Mouse (Mus musculus): Measurements from ENCODE around the gene Pou2f3. TPM values are rescaled to one million over a fixed set of nuclear protein-coding genes. Genes with fewer than 3 reads are reported as not detected.

The Pou2f3 gene
- polyA plus RNA-seq, 1 experiment from 2014 or later = not detected

- Histone ChIP-seq H3K9ac (ENCODE audit: low read depth, low read length) (no peak overlapping the region), H3K36me3 (ENCODE audit: control insufficient read depth, insufficient read depth, low read length) (no peaks in the 10 kb centered on the region), H3K4me1 (replicated peaks; ENCODE audit: control insufficient read depth, insufficient read depth, low read length) (no peaks in the 10 kb centered on the region), H3K27me3 (ENCODE audit: control insufficient read depth, insufficient read depth, low read length) (no peaks in the 10 kb centered on the region), H3K4me2 (replicated peaks; ENCODE audit: low read depth, low read length) (no peak overlapping the region), H3K9me3 (ENCODE audit: control insufficient read depth, low read length) (no peaks in the 10 kb centered on the region), H3K27ac (ENCODE audit: low read depth, low read length) (no peak overlapping the region), H3K4me3 (ENCODE audit: low read depth, low read length) (no peak overlapping the region)
- ATAC-seq (ENCODE audit: low FRiP score) = no peak
- 94% methylated on average over 2 of the region's 2 CpGs for WGBS
- DNase-seq (ENCODE audit: low spot score) = no peak
Observed at GRCm38 (mm10) chr9:43228745-43229144, 18.6 kb upstream of the Pou2f3 start.

DNA sequence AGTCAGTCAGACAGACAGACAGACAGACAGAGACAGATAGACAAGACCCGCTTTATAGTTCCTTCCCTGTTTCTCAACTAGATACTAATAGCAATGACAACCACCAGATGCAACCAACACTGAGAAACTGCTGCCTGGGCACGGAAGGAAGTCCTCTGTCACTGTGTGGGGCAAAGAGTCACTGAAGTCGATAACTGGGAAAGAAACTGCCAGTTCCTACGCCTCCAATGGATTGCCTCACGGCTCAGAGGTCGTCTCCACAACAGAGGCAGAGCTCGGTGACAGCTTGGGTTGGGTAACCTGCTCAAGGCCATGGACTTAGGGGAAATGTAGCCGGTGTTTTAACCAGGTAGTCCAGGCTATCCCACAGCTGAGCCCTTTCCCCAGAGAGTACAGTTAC lies 17.5 kb upstream of the Pou2f3 start:
- ATAC-seq (ENCODE audit: low FRiP score) (no peak), DNase-seq (ENCODE audit: low spot score) (no peak)
- Histone ChIP-seq H3K4me1 (replicated peaks; ENCODE audit: control insufficient read depth, insufficient read depth, low read length) (no peaks in the 10 kb centered on the region), H3K4me3 (ENCODE audit: low read depth, low read length) (no peak overlapping the region), H3K9me3 (ENCODE audit: control insufficient read depth, low read length) (no peaks in the 10 kb centered on the region), H3K27ac (ENCODE audit: low read depth, low read length) (no peak overlapping the region), H3K36me3 (ENCODE audit: control insufficient read depth, insufficient read depth, low read length) (no peaks in the 10 kb centered on the region), H3K27me3 (ENCODE audit: control insufficient read depth, insufficient read depth, low read length) (no peaks in the 10 kb centered on the region), H3K9ac (ENCODE audit: low read depth, low read length) (no peak overlapping the region), H3K4me2 (replicated peaks; ENCODE audit: low read depth, low read length) (no peak overlapping the region)
- 85% methylated on average over 8 of the region's 8 CpGs for WGBS

DNA sequence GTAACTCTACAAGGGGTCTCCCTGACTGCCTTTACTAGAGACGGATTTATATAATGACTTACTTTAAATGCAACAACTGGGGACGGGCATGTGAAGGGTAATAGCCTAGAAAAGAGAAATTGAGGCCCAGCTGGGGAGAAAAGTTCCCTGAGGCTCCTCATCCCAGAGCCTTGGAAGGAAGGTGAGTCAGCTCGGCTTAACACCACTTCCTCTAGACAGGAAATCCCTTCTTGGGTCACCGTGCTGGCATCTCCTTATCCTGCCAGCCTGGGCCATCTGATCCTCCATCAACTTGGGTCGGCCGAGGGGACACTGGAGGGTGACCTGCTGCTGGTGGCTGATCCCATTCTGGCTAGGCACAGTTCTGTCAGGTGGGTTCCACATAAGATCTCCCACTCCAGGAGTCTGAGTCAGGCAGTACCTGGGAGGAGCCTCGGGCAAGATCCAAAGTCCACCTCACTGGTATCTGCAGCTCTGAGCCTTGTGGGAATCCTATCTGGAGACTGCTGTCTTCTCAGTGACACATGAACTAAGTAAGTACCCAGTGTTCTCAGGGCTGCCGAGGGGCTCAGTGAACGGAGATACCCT lies 16.5 kb upstream of the Pou2f3 start:
- 84% methylated on average over 9 of the region's 9 CpGs for WGBS

DNA sequence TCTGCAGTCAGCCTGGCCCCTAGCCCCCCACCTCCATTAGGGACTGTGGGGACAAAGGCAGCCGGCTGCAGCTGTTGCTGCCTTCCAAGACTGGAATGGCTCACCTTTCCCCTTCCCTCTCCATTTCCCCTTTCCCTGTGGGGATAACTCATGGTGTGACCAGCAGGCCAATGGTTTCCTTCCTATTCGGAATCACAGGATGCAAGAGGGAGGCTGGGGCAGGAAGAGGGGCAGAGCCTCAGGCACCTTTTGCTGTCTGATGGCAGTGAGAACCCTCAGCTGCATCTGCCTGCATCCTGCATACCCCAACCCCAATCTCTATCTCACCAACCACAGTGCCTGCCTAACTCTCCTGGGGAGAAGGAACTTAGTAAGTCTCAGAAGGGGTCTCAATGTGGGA lies 15.3 kb upstream of the Pou2f3 start:
- ATAC-seq (ENCODE audit: low FRiP score) (no peak), DNase-seq (ENCODE audit: low spot score) (no peak)
- Histone ChIP-seq H3K4me2 (replicated peaks; ENCODE audit: low read depth, low read length) (no peak overlapping the region), H3K36me3 (ENCODE audit: control insufficient read depth, insufficient read depth, low read length) (no peaks in the 10 kb centered on the region), H3K9ac (ENCODE audit: low read depth, low read length) (no peak overlapping the region), H3K27ac (ENCODE audit: low read depth, low read length) (no peak overlapping the region), H3K4me1 (replicated peaks; ENCODE audit: control insufficient read depth, insufficient read depth, low read length) (no peaks in the 10 kb centered on the region), H3K27me3 (ENCODE audit: control insufficient read depth, insufficient read depth, low read length) (no peaks in the 10 kb centered on the region), H3K9me3 (ENCODE audit: control insufficient read depth, low read length) (no peaks in the 10 kb centered on the region), H3K4me3 (ENCODE audit: low read depth, low read length) (no peak overlapping the region)
- 24% methylated on average over 2 of the region's 2 CpGs for WGBS

More for the DNA sequence above, 16.5 kb upstream of the Pou2f3 start:
- DNase-seq (ENCODE audit: low spot score) (no peak), ATAC-seq (ENCODE audit: low FRiP score) (no peak)
- Histone ChIP-seq H3K27ac (ENCODE audit: low read depth, low read length) (no peak overlapping the region), H3K4me2 (replicated peaks; ENCODE audit: low read depth, low read length) (no peak overlapping the region), H3K4me1 (replicated peaks; ENCODE audit: control insufficient read depth, insufficient read depth, low read length) (no peaks in the 10 kb centered on the region), H3K4me3 (ENCODE audit: low read depth, low read length) (no peak overlapping the region), H3K36me3 (ENCODE audit: control insufficient read depth, insufficient read depth, low read length) (no peaks in the 10 kb centered on the region), H3K9ac (ENCODE audit: low read depth, low read length) (no peak overlapping the region), H3K27me3 (ENCODE audit: control insufficient read depth, insufficient read depth, low read length) (no peaks in the 10 kb centered on the region), H3K9me3 (ENCODE audit: control insufficient read depth, low read length) (no peaks in the 10 kb centered on the region)

- ATAC-seq (ENCODE audit: low FRiP score) (no peak), DNase-seq (ENCODE audit: low spot score) (no peak)
- Histone ChIP-seq H3K27me3 (ENCODE audit: control insufficient read depth, insufficient read depth, low read length) (no peaks in the 10 kb centered on the region), H3K4me2 (replicated peaks; ENCODE audit: low read depth, low read length) (no peak overlapping the region), H3K9ac (ENCODE audit: low read depth, low read length) (no peak overlapping the region), H3K27ac (ENCODE audit: low read depth, low read length) (no peak overlapping the region), H3K4me1 (replicated peaks; ENCODE audit: control insufficient read depth, insufficient read depth, low read length) (no peaks in the 10 kb centered on the region), H3K36me3 (ENCODE audit: control insufficient read depth, insufficient read depth, low read length) (no peaks in the 10 kb centered on the region), H3K9me3 (ENCODE audit: control insufficient read depth, low read length) (no peaks in the 10 kb centered on the region), H3K4me3 (ENCODE audit: low read depth, low read length) (no peak overlapping the region)
- WGBS = 48% methylated on average over 11 of the region's 11 CpGs
Observed at GRCm38 (mm10) chr9:43224771-43225355, 14.7 kb upstream of the Pou2f3 start.

GRCm38 (mm10) chr9:43222429-43222715 lies 12.2 kb upstream of the Pou2f3 start:
- Histone ChIP-seq H3K9me3 (ENCODE audit: control insufficient read depth, low read length) (no peaks in the 10 kb centered on the region), H3K27ac (ENCODE audit: low read depth, low read length) (no peak overlapping the region), H3K27me3 (ENCODE audit: control insufficient read depth, insufficient read depth, low read length) (no peaks in the 10 kb centered on the region), H3K4me3 (ENCODE audit: low read depth, low read length) (no peak overlapping the region), H3K4me1 (replicated peaks; ENCODE audit: control insufficient read depth, insufficient read depth, low read length) (no peaks in the 10 kb centered on the region), H3K9ac (ENCODE audit: low read depth, low read length) (no peak overlapping the region), H3K36me3 (ENCODE audit: control insufficient read depth, insufficient read depth, low read length) (no peaks in the 10 kb centered on the region), H3K4me2 (replicated peaks; ENCODE audit: low read depth, low read length) (no peak overlapping the region)
- 40% methylated on average over 8 of the region's 8 CpGs for WGBS
- ATAC-seq (ENCODE audit: low FRiP score) (no peak), DNase-seq (ENCODE audit: low spot score) (peak; percentile 53)

GRCm38 (mm10) chr9:43221643-43222428 lies 11.7 kb upstream of the Pou2f3 start:
- no peak overlapping the region for H3K4me2 ChIP-seq (replicated peaks; ENCODE audit: low read depth, low read length)
- WGBS = 36% methylated on average over 18 of the region's 18 CpGs
- no peaks in the 10 kb centered on the region for H3K4me1 ChIP-seq (replicated peaks; ENCODE audit: control insufficient read depth, insufficient read depth, low read length)
- no peak overlapping the region for H3K4me3 ChIP-seq (ENCODE audit: low read depth, low read length)
- ATAC-seq (ENCODE audit: low FRiP score) (0 out of 2 replicates have a peak, but pooled peaks have one; percentile 22), DNase-seq (ENCODE audit: low spot score) (peak; percentile 94)
- no peak overlapping the region for H3K27ac ChIP-seq (ENCODE audit: low read depth, low read length)
- H3K36me3 ChIP-seq (ENCODE audit: control insufficient read depth, insufficient read depth, low read length) = no peaks in the 10 kb centered on the region
- no peaks in the 10 kb centered on the region for H3K9me3 ChIP-seq (ENCODE audit: control insufficient read depth, low read length)
- H3K27me3 ChIP-seq (ENCODE audit: control insufficient read depth, insufficient read depth, low read length) = no peaks in the 10 kb centered on the region
- H3K9ac ChIP-seq (ENCODE audit: low read depth, low read length) = no peak overlapping the region

DNA sequence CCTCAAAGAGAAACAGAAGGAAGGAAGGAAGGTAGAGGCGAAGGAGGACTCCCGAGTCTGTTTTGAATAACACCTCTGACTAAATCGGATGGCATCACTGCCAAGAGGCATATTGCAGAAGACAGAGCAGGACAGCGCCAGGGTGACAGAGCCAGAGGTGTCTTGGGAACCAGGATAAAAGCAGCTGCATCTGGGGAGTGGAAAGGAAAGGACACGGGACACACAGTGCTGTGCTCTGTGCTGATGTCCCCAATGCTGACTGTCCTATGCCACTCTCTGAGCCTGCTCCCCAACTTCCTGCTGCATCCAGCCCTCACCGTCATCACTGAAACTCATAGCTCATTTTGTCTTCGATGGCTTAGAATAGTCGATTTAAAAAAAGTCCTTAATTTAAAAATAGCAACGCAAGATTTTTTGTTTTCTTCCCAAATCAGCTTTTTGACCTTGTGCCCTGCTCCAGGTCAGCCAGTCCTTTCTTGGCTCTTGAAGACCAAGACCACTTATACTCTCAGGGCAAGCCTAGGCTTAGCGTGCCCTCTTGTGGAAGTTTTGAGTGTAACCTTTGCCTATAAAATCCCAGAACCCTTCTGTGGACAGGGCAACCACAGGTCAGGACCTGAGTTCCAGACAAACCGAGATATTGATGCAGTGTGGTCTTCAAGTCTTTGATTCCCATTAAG lies 742 bp upstream of the Pou2f3 start:
- Histone ChIP-seq H3K9me3 (ENCODE audit: control insufficient read depth, low read length) (no peaks in the 10 kb centered on the region), H3K27me3 (ENCODE audit: control insufficient read depth, insufficient read depth, low read length) (peaks cover 7% of the 10 kb centered on the region), H3K4me2 (replicated peaks; ENCODE audit: low read depth, low read length) (no peak overlapping the region), H3K27ac (ENCODE audit: low read depth, low read length) (no peak overlapping the region), H3K4me3 (ENCODE audit: low read depth, low read length) (no peak overlapping the region), H3K4me1 (replicated peaks; ENCODE audit: control insufficient read depth, insufficient read depth, low read length) (peaks cover 9% of the 10 kb centered on the region), H3K36me3 (ENCODE audit: control insufficient read depth, insufficient read depth, low read length) (no peaks in the 10 kb centered on the region), H3K9ac (ENCODE audit: low read depth, low read length) (no peak overlapping the region)
- peak; percentile 79 for DNase-seq (ENCODE audit: low spot score)
- ATAC-seq (ENCODE audit: low FRiP score) = 0 out of 2 replicates have a peak, but pooled peaks have one; percentile 33
- 27% methylated on average over 11 of the region's 11 CpGs for WGBS
